Mouse (Mus musculus) adrenal gland, adult 18-20 months (tissue): ENCODE measurements around the gene Tbc1d1. TPM values are rescaled to one million over a fixed set of nuclear protein-coding genes. Genes with fewer than 3 reads are reported as not detected.

Source experiments
- DNase-seq, 2 experiments: peaks; one replicate each; pipeline ENCODE4 v3.0.0; 2021 to 2022; ENCODE audit warnings: low spot score in 2 of 2
- total RNA-seq, 2 experiments: library from RNA; stranded (reverse); gene quantifications; 1 replicate in 1 of 2; 2 replicates in 1 of 2; pipeline ENCODE4 v1.2.3; 2021

Tbc1d1 gene
- total RNA-seq, 2 experiments from 2014 or later, result 10.0 to 17.6 TPM

DNA sequence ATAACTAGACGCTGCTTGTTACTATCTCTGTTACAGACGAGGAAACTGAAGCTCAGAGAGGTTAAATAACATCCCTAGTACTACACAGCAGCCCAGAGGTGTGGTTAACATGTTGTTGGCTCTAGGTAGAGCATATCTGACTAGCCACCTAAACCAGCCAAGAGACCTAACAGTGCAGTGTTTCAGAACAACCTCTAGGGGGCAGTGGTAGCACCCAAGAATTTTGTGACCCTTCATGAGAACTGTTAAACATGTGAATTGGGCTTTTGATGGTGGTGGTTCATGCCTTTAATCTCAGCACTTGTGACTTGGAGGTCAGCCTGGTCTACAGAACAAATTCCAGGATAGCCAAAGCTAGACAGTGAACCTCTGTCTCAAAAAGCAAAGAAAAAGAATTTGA lies 46.2 kb downstream of the Tbc1d1 start:
- peak in 1 of 2 experiments; percentile 34 for DNase-seq

DNA sequence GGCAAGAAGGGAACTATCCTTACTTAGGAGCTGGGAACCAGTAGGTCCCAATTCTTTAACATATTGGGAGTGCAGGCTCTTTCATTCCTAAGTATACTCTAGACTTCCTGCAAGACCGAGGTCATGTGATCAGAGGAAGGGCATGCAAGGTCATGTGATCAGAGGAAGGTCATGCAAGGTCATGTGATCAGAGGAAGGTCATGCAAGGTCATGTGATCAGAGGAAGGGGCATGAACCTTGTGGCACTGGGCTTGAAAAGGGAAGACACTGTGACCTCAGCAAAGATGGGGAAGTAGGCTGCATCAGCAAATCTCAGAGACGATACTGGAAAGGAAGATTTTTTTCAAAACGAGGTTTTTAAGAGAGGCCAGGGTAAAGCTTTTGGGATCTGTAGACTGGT lies 49.5 kb downstream of the Tbc1d1 start:
- DNase-seq, result no peak

DNA sequence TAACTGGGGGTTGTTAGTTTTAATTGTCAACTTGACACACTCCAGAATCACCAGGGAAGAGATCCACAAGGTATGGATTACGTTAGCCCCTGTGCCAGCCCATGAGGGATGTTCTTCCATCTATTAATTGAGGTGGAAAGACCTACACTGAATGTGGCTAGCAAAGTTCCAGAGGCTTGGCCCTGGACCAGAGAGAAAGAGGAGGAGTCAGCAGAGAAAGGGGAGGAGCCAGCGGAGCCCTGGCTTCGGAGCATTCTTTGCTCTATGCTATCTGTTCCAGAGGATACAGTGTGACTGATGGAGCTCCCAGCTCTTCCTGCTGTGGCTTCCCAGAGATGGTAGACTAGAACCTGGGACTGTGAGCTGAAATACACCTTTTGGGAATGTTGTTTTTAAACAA lies 50.3 kb downstream of the Tbc1d1 start:
- DNase-seq, result no peak

DNA sequence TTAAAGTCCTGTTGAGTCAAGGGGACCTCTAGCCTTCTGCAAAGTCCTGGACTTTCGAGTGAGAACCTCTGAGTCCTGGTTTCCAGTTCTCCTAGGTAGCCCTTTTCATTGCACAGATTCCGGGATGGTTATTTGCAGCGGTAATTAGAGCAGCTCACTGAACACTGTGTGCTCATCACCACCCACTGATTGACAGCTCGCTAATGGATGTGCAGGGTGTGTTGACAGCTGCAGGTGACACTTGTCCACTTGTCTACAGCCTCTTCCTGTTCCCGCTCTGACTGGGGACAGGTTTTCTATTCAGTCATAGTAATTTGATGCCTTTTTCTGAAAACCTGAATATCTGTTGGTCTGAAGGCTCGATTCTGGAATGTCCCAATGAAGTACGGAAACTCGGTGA lies 50.8 kb downstream of the Tbc1d1 start:
- DNase-seq, result no peak

DNA sequence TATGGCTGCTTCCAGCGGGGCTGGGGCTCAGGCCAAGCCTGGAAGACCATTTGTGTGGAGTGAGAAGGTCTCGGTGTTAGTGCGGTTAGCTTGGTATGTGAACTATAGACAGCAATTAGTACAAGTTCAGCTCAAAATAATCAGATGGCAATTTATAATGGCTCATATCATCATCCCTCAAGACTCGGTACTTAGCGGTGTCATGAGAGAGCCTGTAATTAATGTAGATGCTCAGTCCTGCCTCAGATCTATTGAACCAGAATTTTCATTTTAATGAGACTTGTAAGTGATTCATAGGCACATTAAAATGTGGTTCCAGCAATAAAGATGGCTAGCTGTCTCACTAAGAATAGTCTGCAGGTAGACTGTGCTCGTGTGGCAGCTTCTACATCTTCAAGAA lies 51.7 kb downstream of the Tbc1d1 start:
- no peak for DNase-seq

DNA sequence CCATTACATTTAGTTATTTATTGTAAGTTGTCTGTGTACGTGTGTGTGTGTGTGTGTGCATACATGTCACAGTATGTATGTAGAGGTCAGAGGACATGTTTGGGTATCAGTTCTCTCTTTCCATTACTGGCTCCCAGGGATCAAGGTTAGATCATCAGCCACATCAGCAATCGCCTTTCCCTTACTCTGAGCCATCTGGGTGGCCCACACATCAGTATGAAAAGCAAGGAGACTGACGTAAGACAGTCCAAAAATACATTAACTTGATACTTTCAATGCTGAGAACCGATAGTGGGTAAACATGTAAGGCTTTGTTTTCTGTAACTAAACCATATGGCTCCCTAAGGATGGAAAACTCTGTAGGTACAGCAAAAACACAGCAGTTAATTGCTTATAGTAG lies 54.7 kb downstream of the Tbc1d1 start:
- DNase-seq, result no peak

DNA sequence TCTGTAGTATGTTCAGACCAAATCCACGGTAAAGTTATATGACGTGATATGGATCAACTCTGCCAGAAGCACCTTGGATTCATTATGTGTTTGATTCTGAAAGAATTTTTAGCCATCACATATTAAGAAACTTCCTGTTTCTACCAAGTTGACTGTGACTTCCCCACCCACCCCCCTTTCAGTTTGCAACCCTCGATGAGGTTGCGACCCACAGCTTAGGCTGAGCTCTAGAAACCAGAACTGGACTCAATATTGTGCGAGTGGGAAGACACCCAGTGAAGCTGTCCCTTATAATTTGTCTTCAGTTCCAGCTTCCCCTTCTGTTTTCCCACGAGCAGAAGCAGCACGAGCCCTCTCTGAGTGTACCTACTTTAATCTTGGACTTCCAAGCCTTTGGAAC lies 55.2 kb downstream of the Tbc1d1 start:
- DNase-seq, result no peak

DNA sequence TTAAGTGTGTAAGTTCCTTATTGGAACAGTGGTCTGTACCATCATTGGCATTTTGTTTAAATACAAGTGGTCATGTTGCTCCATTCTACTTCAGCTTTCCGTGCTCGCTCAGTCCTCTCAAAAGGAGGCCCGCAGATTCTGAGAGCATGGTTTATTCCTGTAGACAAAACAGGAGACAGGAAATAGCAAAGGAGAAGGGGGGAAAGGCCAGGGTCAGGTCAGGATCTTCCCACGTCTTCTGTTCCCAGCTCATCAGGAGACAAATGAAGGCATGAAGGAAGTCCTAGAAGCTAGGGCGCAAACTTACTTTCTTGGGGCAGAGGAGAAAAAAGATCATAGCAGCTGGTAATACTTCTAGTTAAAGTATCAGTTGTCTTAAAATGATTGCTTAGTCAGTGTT lies 56.1 kb downstream of the Tbc1d1 start:
- DNase-seq, result no peak

DNA sequence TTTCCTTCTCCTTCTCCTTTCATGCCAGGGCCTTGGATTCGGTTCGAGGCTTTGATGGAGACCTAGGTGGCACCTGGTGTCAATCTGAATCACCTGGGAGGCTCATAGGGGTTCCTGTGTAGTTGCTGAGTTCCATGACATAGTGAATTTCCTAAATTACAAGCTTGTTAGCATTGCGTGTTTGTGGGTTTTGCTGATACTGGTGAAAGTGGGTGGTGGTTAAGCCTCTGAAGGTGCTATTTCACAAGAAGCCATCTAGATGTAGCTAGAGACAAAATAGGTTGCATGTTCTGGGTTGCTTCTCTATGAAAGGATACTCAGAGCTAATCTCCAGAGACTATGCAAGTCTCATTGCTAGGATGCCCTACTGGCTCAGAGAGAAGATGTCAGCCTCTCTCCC lies 56.5 kb downstream of the Tbc1d1 start:
- DNase-seq, result no peak

DNA sequence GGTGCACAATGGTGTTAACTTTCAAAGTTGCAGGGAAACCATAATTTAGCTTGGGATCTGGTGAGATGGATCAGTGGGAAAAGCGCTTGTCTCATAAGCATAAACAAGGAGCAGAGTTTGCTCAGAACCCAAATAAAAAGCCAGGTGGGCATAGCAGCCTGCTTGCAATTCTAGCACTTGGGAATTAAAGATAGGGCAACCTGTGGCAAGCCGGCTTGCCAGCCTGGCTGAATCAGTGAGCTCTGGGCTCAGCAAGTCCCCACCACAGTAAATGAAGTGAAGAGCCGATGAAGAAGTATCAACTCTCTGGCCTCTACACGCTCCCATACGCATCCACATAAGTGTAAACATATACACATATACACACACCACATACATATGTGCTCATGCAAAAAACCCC lies 59.7 kb downstream of the Tbc1d1 start:
- no peak for DNase-seq

DNA sequence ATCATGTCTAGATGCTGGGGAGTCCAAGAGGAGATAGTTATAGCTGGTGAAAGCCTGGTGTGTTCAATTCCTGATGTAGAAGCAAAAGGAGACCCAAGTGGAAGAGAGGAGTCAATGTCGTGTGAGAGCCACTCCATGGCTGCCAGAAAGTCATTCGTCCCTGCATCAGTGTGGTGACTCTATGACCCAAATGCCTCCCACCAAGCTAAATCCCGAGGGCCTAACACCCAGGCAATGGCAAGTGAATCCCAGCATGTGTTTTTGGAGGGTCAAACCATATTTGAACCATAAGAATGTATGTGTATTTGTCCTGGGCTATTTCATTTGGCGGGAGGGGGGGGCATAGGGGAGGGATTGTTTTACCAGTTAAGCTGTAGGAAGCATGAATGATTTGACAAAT lies 60.2 kb downstream of the Tbc1d1 start:
- DNase-seq, result no peak

DNA sequence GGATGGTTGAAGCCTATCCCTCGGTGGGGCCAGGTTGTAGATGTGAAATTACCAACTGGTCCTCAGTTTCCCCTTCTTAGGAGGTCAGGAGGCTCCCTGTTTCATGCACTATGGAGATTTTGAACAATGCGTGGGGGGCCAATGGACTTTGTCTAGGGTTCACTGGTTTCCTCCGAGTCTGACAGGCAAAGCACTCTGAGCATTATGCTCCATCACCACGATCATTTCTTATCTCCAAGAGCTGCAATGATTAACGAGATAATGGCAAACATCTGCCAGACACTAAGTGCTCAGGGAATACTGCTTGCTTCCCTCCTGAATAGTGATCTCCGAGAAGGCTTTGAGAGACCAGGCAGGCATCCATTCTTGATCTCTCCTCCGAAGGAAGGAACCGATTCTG lies 61.2 kb downstream of the Tbc1d1 start:
- no peak for DNase-seq

DNA sequence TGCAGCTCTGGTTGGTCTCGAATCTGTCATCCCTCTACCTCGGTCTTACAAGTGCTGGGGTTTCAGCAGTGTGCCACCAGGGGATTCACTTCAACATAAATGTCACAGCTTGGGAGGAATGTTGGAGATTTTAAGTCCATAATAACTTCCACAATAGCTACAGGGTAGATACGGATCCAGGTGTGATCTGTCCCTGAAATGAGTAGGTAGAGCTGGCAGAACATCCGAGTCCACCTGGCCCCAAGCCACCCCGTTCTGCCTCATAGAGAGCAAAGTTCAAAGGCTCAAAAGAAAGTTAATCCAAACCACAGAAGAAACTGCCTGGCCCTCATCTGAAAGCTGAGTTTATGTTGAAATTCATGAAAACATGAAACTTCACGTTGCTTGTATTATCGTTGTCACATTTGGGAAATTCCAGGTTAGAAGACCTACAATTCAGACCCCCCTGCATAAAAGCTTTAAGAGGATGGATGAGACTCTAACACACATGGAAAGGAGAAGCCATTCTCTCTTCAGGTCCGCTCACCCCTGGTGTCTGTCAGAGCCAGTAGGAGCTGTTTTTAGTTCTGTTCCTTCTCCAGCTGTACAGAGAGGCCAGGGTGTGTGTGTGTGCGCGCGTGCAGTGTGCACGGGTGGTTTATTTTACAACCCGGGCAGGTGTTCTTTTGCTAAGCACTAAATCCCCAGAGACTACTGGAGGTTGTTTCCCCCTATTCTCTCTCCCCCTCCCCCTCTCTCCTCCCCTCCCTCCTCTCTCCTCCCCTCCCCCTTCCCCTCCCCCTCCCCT lies 61.9 kb downstream of the Tbc1d1 start:
- no peak for DNase-seq

DNA sequence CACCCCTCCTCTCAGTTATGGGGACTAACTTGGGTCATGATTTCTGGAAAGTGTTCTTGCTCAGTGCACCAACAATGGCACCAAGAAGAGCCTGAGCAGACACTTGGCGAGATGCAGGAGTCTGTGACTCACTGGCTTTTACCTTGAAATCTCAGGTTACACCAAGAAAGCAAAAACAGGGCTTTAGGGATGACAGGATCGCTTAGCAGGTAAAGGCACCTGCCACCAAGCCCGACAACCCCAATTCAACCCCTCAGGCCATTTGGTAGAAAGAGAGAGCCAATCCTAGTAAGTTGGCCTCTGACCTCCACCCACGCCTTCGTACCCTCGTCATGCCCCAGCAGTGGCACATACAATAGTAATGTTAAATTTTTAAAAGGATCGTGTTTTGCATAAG lies 62.5 kb downstream of the Tbc1d1 start:
- DNase-seq, result no peak

DNA sequence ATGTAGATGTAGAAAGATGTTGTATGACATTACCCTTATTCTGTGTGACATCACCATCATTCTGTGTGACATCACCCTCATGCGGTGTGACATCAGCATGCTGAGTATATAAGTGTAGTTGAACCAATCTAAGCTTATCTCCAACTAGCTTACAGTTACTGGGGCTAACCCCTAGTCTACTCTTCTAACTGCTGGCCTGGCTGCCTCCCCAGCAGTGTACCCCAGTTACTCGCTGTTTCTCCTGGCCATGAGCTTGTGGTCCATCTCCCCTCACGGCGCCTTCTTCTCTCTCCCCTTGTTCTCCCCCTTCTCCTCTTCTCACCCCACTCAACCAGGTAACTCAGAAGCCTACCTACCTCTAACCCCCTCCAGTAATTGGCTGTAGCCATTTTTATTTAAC lies 64.7 kb downstream of the Tbc1d1 start:
- no peak for DNase-seq

DNA sequence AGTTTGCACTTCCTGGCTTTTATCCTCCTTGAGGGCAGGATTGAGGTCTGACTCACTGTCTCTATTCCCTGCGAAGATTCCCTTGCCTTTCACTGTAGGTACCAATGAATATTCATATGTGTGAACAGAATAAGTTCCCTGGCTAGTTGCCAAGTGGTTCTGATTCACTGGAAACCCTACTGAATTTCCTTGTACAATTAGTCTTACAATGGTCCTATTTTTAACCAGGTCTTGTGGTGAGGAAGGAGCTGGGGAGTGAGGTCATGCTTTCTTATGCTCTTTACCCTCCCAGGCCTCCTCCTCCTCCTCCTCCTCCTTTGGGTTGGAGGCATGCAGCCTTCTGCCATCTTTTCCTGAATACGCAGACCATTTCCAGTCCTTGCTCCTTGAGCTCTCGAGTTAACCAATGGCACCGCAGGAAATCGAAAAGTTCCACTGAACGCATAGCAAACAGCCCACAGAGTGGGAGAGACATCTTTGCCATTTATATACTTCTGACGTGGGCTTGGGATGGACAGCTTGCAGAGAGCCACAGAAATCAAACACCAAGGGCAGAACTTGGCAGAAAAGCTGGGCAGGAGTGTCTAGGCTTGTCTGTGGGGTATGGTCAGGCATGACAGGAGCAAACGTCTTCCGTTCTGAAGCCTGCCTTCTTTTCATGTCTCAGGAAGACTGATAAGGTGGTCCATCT lies 68.8 kb downstream of the Tbc1d1 start:
- DNase-seq, result no peak

DNA sequence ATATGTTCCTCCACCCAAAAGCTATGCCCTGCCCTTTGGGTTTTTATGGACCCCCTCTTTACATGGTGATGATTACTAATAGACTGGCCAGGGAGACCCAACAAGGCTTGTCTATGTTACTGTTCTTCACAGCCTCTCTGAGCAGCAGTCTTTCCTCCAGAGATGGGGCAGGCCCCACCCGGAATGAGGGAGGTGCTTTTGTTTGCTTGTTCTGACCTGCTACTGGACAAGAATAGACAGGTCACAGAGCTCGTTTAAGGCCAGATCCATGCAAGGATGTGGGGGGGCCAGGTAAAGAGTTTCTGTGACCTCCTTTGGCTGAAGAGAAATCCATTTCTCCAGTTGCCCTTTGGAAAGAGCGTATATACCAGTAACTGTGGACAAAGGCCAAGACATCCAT lies 72.1 kb downstream of the Tbc1d1 start:
- no peak for DNase-seq

DNA sequence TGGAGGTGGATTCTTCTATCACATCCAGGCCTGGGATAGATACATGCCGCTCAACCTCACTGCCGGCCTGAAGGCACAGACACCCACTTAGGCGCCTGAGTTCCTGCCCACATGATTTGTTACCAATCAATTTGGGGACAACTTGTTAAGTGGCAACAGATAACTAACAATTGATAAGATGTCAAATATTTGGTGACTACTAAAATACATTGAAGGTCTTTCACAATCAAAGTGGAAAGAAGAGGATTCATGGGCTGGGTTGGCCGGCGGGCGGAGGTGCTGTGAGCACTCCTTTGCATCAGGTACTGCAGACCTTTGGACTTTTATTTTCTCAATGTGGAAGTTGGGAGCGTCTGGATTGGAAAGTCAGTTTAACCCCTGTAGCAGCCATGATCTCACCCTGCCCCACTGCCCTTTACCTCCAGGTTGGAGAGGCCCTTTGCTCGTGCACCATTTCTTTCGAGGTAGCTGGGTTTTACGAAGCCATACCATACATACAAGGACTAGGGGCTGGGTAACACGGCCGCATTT lies 73.3 kb downstream of the Tbc1d1 start:
- DNase-seq, result no peak

DNA sequence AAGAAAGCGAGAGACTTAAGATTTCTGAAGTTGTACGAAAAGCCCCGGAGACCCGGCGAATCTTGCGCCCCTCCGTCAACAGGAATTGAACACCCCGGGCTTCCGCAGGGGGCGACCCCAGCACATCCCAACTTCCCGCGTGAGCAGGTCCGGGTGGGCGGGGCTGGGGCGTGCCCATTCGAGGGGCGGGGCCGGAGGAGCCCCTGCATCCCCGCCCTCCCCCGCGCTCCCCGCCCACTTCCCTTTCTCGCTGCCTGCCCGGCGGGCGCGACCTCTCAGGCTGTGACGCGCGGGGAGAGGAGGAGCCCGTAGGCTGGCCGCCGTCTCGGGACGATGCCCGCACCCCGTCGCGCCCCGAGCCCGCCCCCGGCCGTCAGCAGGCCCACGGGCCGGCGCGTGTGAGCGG lies 74.0 kb downstream of the Tbc1d1 start:
- DNase-seq, result peak; percentile 87 to 90

DNA sequence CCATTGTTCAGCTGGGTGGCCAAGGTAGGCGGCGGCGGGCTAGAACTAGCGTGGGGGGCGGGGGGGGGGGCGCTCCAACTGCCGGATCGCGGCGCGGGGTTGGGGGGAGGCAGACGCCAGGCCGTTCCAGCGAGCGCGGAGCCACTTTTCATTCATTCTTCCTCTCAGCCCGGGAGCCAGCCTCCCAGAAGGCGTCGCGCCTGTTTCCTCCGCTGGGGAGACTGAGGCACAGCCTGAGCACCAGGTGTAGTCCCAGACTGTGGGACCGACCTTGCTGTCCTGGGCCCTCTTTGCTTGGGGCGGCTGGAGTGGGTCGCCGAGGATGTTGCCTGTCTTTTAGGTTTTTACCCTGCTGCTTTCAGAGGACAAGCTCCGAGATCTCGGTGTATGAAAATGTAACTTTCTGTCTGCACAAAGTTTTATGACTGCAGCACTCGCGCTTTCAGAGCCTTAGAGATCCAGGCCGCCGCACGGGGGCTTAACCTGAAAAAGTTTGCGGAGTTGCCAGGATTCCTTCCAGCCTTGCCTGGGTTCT lies 74.5 kb downstream of the Tbc1d1 start:
- peak; percentile 13 to 37 for DNase-seq

DNA sequence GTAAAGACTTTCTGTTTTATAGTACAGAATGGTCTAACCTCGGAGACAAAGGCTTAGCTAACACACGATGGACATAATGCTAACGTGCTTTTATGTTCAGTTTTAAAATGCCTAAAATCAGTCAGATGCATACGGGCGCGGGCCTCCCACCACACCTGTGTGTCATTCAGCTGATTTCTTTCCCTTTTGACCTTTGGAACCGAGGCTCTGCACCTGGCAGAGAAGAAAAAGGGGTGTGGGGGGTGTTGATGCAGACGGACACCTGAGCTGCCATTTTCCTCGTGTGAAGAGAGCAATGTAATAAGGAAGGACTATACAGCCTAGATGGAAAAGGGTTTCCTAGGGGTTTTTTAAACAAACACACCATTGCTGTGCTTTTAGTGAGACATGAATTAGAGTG lies 76.8 kb downstream of the Tbc1d1 start:
- DNase-seq, result no peak

DNA sequence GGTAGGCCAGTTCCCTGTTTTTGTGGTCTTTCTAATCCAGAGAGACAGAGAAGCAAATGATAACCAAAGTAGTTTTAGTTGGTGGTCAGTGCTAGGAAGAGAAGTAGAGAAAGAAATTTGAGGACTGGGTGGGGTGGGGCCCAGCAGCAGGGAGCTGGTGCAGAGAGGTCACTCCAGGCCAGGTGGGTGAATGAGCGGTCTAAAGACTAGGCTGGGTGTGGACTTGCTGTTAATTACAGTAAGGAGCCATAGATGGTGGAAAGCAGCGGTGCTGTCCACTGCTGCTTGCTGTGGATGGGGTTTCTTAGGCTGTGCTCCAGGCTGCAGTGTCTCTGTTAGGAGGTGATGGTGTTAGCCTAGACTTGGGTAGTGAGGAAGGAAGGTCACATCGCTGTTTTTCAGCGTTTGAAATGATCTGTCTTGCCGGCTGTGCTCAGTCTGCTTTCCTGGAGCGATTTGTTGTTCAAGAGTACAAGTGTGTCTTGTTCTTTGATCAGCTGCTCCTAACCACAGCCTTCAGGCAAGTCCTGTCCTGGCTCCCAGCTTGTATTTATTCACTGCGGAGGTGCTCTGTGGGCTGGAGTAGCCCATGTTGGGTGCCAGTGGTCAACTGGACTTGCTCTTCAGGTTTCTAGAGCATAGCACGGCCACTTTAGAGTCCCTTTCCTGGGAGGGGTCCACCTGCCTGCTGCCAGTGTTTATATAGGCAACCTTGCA lies 78.3 kb downstream of the Tbc1d1 start:
- DNase-seq, result no peak
